Mouse (Mus musculus) brain, embryonic 14.5 days (tissue): ENCODE measurements around the gene Bcl3.

Source experiments
- CTCF ChIP-seq: fragments of 200-500 bp; IDR thresholded peaks from 2 replicates; pipeline ENCODE4 v1.5.1; 2012; ENCODE audit warnings: inconsistent platforms, mild to moderate bottlenecking, moderate library complexity, borderline replicate concordance; ENCODE audit not compliant: insufficient read depth, insufficient read length; ENCODE audit errors: extremely low read depth
- POLR2A ChIP-seq: fragments of 200-500 bp; IDR thresholded peaks from 2 replicates; pipeline ENCODE4 v1.6.1; 2012; ENCODE audit warnings: mild to moderate bottlenecking, inconsistent platforms, borderline replicate concordance; ENCODE audit not compliant: poor library complexity, insufficient read depth, insufficient read length, severe bottlenecking; ENCODE audit errors: extremely low read depth

GRCm38 (mm10) chr7:19758623-19759022 is 63.9 kb downstream of the Bcl3 start:
- no peak for TF ChIP-seq CTCF
- TF ChIP-seq POLR2A = no peak
